Mouse (Mus musculus): ENCODE data around the gene Vsig2.

Gene Vsig2

DNA sequence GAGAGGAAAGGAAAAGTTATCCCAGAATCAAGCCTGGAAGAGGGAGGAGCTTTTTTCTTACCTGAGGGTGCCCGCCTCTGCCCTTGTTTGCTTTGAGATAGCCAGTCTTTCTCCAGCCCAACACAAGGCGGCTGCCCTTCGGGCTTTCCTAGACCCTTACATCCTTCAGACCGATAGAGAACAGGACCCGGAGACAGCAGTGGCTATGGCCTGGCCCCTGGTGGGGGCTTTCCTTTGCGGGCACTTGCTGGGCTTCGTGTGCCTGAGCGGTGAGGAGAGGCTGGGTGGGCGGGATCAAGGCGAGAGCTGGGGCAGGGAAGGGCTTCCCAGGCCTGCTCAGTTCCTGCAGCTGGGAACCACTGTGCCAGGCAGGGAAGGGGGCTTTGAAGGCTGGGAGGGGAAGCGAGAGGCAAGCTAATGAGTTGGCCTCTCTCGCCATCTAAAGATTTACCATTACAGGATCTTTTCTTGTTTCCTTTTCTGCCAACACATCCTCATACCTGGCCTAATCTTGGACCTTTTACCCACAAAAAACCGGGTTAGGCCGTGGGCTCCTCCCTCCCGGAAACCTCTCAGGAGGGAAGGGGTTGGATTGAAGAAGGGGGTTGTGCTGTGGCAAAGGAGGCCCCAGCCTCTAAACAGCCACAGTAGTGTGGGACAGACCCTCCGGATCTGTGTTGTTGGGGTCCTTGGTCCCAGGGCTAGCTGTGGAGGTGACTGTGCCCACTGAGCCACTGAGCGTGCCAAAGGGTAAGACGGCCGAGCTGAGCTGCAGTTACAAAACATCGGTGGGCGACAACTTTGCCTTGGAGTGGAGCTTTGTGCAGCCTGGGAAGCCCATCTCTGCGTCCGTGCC is at the start of gene Vsig2:
Gene Vsig2, plus strand, starts transcription at position 86 of the 856 bp plus-strand sequence.
- ATAC-seq (ENCODE audit: low TSS enrichment): no peak

- peak; percentile 55 for ATAC-seq (ENCODE audit: low TSS enrichment)
Measured at GRCm38 (mm10) chr9:37489446-37490120, 49.5 kb upstream of the Vsig2 start.

GRCm38 (mm10) chr9:37495761-37496160 is 43.3 kb upstream of the Vsig2 start:
- ATAC-seq (ENCODE audit: low TSS enrichment): no peak

DNA sequence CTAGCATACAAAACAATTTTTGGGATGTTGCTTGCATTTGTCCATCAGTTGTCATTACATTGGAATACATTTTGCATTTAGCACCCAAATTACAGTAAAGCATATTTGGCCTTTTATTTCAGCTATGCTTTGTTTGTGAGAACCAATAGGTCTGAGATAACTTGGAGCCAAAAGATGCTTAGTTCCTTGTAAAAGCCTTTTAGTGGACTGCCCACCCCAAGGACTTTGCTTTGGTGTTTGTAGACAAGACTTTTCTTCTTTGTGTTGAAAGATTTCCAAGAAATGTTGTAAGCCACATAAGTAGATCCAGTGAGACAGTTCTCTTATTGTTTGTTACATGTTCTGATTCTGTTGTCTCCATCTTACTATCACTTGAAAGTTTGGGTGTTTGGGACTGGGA is 42.7 kb upstream of the Vsig2 start:
- ATAC-seq (ENCODE audit: low TSS enrichment): no peak

- ATAC-seq (ENCODE audit: low TSS enrichment): no peak
Measured at GRCm38 (mm10) chr9:37500201-37500600, 38.9 kb upstream of the Vsig2 start.

DNA sequence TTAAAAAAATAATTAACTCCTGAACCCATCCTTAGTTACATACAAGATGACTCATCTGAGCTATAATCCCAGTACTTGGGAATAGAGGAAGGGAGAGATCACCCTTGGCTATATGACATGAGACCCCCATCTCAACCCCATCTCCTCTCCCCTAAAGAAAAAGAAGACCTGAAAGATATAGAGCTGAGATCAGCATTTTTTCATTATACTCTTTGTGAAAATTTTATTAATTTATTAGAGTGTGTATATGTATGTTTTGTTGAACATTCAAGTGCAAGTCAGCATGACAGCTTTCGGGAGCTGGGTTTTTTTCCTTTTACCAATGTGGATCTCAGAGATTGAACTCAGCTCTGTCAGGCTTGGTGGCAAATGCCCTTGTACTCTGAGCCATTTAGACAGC is 37.9 kb upstream of the Vsig2 start:
- ATAC-seq (ENCODE audit: low TSS enrichment): no peak

DNA sequence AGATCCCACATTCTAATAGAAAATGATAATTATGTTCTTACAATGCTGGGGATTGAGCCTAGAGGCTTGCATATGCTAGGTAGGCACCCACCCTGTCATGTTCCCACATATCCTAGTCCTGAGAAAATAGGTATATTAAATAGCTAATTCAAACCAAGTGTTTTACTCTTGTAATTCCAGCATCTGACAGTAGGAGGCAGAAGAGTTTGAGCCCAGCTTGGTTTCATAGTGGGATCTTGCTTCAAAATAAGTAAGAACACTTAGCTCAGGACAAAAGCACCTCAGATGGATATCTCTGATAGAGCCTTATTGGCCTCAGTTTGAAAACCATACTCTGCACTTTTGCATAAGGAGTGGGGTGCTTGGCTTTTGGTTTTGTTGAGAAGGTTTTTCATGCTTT is 34.7 kb upstream of the Vsig2 start:
- no peak for ATAC-seq (ENCODE audit: low TSS enrichment)

DNA sequence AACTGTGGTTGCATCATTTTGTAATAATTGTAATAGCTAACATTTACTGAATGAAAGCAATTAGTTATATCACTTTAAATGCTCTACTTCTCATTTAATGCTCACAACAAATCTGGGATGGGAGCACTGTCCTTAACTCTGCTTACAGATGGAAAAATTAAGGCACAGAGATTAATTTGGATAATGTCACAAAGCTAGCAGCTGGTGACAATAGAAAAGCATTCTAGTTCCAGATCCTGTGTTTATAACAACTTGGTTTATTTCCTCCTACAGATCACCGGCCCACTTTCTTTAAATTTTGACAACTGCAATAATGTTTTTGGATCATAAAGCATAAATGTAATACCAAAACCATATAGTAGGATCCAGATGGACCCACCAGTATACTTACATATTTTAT is 33.0 kb upstream of the Vsig2 start:
- ATAC-seq (ENCODE audit: low TSS enrichment): peak; percentile 13; the same call in 1 of the 2 replicates

DNA sequence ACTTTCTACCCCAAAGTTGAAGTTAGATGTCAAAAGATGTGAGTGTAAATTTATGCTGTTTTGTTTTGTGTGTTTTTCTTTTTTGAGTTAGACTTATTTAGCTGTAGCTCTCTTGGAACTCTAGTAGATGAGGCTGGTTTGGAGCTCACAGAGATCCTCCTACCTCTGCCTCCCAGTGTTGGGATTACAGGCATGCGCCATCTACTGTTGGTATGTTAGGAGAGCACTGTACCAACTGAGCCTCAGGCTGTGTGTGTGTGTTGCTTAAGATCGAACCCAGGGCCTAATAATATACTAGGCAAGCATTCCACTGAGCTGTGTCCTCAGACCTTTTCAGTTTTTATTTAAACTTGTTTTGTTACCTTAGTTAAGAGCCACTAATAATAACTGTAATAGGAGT is 27.0 kb upstream of the Vsig2 start:
- ATAC-seq (ENCODE audit: low TSS enrichment): no peak

GRCm38 (mm10) chr9:37514456-37514855 is 24.6 kb upstream of the Vsig2 start:
- 0 out of 2 replicates have a peak, but pooled peaks have one; percentile 10 for ATAC-seq (ENCODE audit: low TSS enrichment)

GRCm38 (mm10) chr9:37517467-37517866 is 21.6 kb upstream of the Vsig2 start:
- ATAC-seq (ENCODE audit: low TSS enrichment): no peak

DNA sequence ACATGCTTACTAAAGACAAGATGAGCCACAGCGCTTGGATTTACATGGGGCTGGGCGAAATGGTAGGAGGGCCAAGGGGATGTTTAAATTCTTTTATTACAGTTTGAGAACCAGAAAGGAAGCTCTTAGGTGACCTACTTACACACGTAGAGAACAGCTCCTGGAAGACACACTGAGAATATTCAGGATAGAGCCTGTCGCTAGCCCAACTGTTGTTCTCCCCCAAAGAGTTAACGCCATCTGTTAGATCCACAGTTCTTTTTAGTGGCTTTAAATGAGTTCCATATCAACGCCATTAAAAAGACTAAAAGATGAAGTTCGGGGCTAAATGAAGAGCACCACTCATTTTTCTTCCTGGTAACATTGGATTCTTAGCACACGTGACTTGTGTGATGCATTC is 20.1 kb upstream of the Vsig2 start:
- ATAC-seq (ENCODE audit: low TSS enrichment): peak; percentile 76

GRCm38 (mm10) chr9:37519995-37520394 is 19.1 kb upstream of the Vsig2 start:
- peak; percentile 70; the same call in 1 of the 2 replicates for ATAC-seq (ENCODE audit: low TSS enrichment)

GRCm38 (mm10) chr9:37525461-37525860 is 13.6 kb upstream of the Vsig2 start:
- no peak for ATAC-seq (ENCODE audit: low TSS enrichment)

GRCm38 (mm10) chr9:37526443-37527395 is 12.3 kb upstream of the Vsig2 start:
- no peak for ATAC-seq (ENCODE audit: low TSS enrichment)

DNA sequence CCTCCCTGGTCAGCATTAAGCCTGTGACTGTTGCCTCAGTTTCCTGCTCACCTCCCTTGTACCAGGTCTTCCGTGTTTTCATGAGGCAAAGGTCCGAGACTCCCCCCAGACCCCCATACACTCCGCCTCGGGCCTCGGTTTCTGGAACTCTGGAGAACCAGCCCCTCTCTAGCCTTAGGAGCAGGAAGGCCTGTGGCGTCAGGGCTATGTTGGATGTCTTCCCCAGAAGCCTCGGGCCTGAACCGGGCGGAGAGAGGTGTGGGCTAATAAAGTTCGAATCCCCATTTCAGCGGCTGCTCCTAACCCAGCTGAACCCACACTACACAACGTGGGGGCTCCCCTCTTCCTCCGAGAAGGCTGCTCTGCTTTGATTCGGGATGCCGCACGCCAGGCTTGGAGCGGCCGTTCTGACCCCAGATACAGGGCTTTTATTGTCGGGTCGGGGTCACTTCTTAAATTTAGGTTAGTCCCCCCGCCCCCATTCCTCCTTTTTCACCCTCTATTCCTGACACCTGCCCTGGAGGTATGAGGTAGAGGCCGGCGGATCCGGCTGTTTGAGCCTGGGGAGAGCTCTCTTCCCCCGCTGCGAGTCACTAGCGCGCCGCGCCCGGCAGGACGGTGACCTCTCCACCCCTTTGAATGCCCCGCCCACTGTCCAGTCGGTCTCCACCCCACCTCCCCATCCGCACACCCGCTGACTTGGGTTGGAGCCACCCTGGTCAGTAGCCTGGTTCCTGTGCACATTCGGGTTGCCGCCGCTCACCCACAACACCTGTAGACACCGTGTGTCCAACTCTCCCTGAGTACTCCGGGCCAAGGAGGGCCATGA is 11.4 kb upstream of the Vsig2 start, which contains the start of gene Esam:
Gene Esam, plus strand, starts transcription at position 683 of the 829 bp plus-strand sequence.
- no peak for ATAC-seq (ENCODE audit: low TSS enrichment)

- no peak for ATAC-seq (ENCODE audit: low TSS enrichment)
Measured at GRCm38 (mm10) chr9:37528225-37528970, 10.7 kb upstream of the Vsig2 start.

GRCm38 (mm10) chr9:37530031-37530887 is 8.8 kb upstream of the Vsig2 start:
- ATAC-seq (ENCODE audit: low TSS enrichment): peak; percentile 21
